Mouse (Mus musculus): ENCODE results near the gene Lhx2.
A peak's percentile ranks its signal among the peaks of the same experiment; 100 is the strongest.

Gene Lhx2

GRCm38 (mm10) chr2:38359186-38359585, 20.1 kb downstream of the Lhx2 start:
- DNase-seq (ENCODE audit: low read depth, low spot score), result no peak

- DNase-seq (ENCODE audit: low read depth, low spot score), result no peak
These were observed 20.7 kb downstream of the Lhx2 start for GRCm38 (mm10) chr2:38359811-38360210.

GRCm38 (mm10) chr2:38366222-38366621, 27.1 kb downstream of the Lhx2 start:
- DNase-seq (ENCODE audit: low read depth, low spot score), result no peak

- no peak for DNase-seq (ENCODE audit: low read depth, low spot score)
These were observed 27.9 kb downstream of the Lhx2 start for GRCm38 (mm10) chr2:38367023-38367422.

- DNase-seq (ENCODE audit: low read depth, low spot score), result no peak
These were observed 28.8 kb downstream of the Lhx2 start for GRCm38 (mm10) chr2:38367852-38368251.

GRCm38 (mm10) chr2:38368746-38369330, 29.8 kb downstream of the Lhx2 start:
- DNase-seq (ENCODE audit: low read depth, low spot score), result peak; percentile 84

- peak; percentile 79 for DNase-seq (ENCODE audit: low read depth, low spot score)
These were observed 36.7 kb downstream of the Lhx2 start for GRCm38 (mm10) chr2:38375606-38376304.

GRCm38 (mm10) chr2:38377254-38377653, 38.2 kb downstream of the Lhx2 start:
- DNase-seq (ENCODE audit: low read depth, low spot score), result no peak

- DNase-seq (ENCODE audit: low read depth, low spot score), result peak; percentile 55
These were observed 39.3 kb downstream of the Lhx2 start for GRCm38 (mm10) chr2:38378346-38378745.

- peak; percentile 18 for DNase-seq (ENCODE audit: low read depth, low spot score)
These were observed 39.9 kb downstream of the Lhx2 start for GRCm38 (mm10) chr2:38378849-38379545.

GRCm38 (mm10) chr2:38379546-38379870, 40.4 kb downstream of the Lhx2 start:
- no peak for DNase-seq (ENCODE audit: low read depth, low spot score)

GRCm38 (mm10) chr2:38380136-38381083, 41.3 kb downstream of the Lhx2 start:
- DNase-seq (ENCODE audit: low read depth, low spot score), result no peak

- no peak for DNase-seq (ENCODE audit: low read depth, low spot score)
These were observed 48.6 kb downstream of the Lhx2 start for GRCm38 (mm10) chr2:38387568-38388262.

GRCm38 (mm10) chr2:38394977-38395868, 56.1 kb downstream of the Lhx2 start:
- DNase-seq (ENCODE audit: low read depth, low spot score), result no peak

GRCm38 (mm10) chr2:38395869-38396236, 56.8 kb downstream of the Lhx2 start:
- DNase-seq (ENCODE audit: low read depth, low spot score), result no peak

- peak; percentile 68 for DNase-seq (ENCODE audit: low read depth, low spot score)
These were observed 58.2 kb downstream of the Lhx2 start for GRCm38 (mm10) chr2:38397306-38397705.

- DNase-seq (ENCODE audit: low read depth, low spot score), result no peak
These were observed 58.8 kb downstream of the Lhx2 start for GRCm38 (mm10) chr2:38397882-38398281.

GRCm38 (mm10) chr2:38402611-38403010, 63.5 kb downstream of the Lhx2 start:
- DNase-seq (ENCODE audit: low read depth, low spot score), result no peak

- DNase-seq (ENCODE audit: low read depth, low spot score), result no peak
These were observed 64.2 kb downstream of the Lhx2 start for GRCm38 (mm10) chr2:38403231-38403630.

- no peak for DNase-seq (ENCODE audit: low read depth, low spot score)
These were observed 65.0 kb downstream of the Lhx2 start for GRCm38 (mm10) chr2:38404007-38404596.

Measured in ZHBTc4 (cell line).